Mouse (Mus musculus): ENCODE measurements around the gene Nkx1-1.

- TF ChIP-seq GATA1 (IDR thresholded peaks at IDR 0.05; ENCODE audit: low read length), result no peak
- no peak for TF ChIP-seq TAL1 (IDR thresholded peaks at IDR 0.05; ENCODE audit: low read length)
These were observed 47.5 kb upstream of the Nkx1-1 start for GRCm38 (mm10) chr5:33481318-33481685.

Measured in erythroblast, embryonic 14.5 days (primary cell).